Mouse (Mus musculus): ENCODE data around the gene Miip.
A peak's percentile ranks its signal among the peaks of the same experiment; 100 is the strongest.
"Not testable (repeated sequence)": the region's sequence is repeated elsewhere in the genome, so short reads cannot be mapped to it uniquely, and the experiment has no call there.

Gene Miip

GRCm38 (mm10) chr4:147867563-147868449 is 810 bp downstream of the Miip start:
- DNase-seq = no peak

- DNase-seq = not testable (repeated sequence)
These were observed 1.8 kb downstream of the Miip start for GRCm38 (mm10) chr4:147866793-147867192.

GRCm38 (mm10) chr4:147866056-147866455 is 2.6 kb downstream of the Miip start:
- no peak for DNase-seq

GRCm38 (mm10) chr4:147865651-147866050 is 3.0 kb downstream of the Miip start:
- DNase-seq = no peak

GRCm38 (mm10) chr4:147862051-147862450 is 6.6 kb downstream of the Miip start:
- DNase-seq = no peak

GRCm38 (mm10) chr4:147850776-147851175 is 17.8 kb downstream of the Miip start:
- DNase-seq = no peak

GRCm38 (mm10) chr4:147848584-147848991 is 20.0 kb downstream of the Miip start:
- no peak for DNase-seq

- peak; percentile 71 for DNase-seq
These were observed 20.7 kb downstream of the Miip start, which contains the start of gene Zfp933 for GRCm38 (mm10) chr4:147847614-147848583. Gene Zfp933 (minus strand): TSS chr4:147848366.

GRCm38 (mm10) chr4:147842871-147843270 is 25.7 kb downstream of the Miip start:
- DNase-seq = no peak

- DNase-seq = not testable (repeated sequence)
These were observed 29.3 kb downstream of the Miip start for GRCm38 (mm10) chr4:147839282-147839681.

- DNase-seq = no peak
These were observed 44.2 kb downstream of the Miip start for GRCm38 (mm10) chr4:147824389-147824788.

GRCm38 (mm10) chr4:147821414-147821813 is 47.2 kb downstream of the Miip start:
- not testable (repeated sequence) for DNase-seq

- DNase-seq = not testable (repeated sequence)
These were observed 49.0 kb downstream of the Miip start for GRCm38 (mm10) chr4:147819659-147820058.

GRCm38 (mm10) chr4:147814592-147815167 is 53.9 kb downstream of the Miip start:
- no peak for DNase-seq

GRCm38 (mm10) chr4:147813249-147813765 is 55.3 kb downstream of the Miip start:
- DNase-seq = no peak
